Mouse (Mus musculus) retina, embryonic 14.5 days (tissue): ENCODE measurements at regions not wholly inside any gene's neighbourhood (a gene's known extent, or its start where the extent isn't known, plus 50 kb on each side); places are given as distances from the start of the nearest gene placed in this dataset.
"Not testable (repeated sequence)": the region's sequence is repeated elsewhere in the genome, so short reads cannot be mapped to it uniquely, and the experiment has no call there.

ENCODE experiments used
- DNase-seq: peaks from one replicate; pipeline ENCODE4 v3.0.0-alpha.2; 2015; ENCODE audit warnings: low spot score

GRCm38 (mm10) chr10:22556401-22556800, 88.4 kb upstream of the Slc2a12 start:
- DNase-seq = not testable (repeated sequence)

GRCm38 (mm10) chr10:22569250-22570010, 75.4 kb upstream of the Slc2a12 start:
- DNase-seq = not testable (repeated sequence)

DNA sequence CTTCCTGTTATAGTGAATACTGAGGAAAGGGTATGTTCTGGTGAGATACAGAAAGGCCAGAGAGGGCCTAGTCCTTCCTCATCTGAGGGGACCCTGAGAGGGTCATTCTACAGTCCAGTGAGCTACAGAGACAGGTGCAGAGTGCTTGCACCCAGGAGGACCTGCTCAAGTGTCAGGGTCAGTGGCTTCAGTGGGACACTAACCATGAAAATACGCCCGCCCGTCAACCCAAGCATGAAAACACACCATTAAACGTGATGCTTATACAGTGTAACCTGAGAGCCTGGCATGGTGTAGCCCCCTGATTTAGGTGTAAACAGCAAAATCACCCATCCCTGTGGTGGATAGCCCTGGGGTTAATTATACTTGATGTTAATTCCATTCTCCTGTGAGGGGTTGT, 70.8 kb upstream of the Slc2a12 start:
- DNase-seq = not testable (repeated sequence)

DNA sequence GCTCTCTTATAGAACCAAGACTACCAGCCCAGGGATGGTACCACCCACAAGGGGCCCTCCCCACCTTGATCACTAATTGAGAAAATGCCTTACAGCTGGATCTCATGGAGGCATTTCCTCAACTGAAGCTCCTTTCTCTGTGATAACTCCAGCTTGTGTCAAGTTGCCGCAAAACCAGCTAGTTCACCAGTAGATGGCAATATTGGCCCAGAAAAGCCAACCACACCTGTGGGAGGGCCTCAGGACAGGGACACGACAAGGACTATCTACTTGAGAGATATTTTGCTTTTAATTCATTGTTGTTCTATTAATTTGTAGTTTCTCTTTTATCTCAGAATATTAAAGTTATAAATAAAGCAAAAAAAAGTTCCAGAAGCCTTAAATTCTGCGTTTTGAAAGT, 65.4 kb upstream of the Slc2a12 start:
- DNase-seq = peak; percentile 47

- not testable (repeated sequence) for DNase-seq
These were observed 63.5 kb upstream of the Slc2a12 start for GRCm38 (mm10) chr10:22581300-22581699.

DNA sequence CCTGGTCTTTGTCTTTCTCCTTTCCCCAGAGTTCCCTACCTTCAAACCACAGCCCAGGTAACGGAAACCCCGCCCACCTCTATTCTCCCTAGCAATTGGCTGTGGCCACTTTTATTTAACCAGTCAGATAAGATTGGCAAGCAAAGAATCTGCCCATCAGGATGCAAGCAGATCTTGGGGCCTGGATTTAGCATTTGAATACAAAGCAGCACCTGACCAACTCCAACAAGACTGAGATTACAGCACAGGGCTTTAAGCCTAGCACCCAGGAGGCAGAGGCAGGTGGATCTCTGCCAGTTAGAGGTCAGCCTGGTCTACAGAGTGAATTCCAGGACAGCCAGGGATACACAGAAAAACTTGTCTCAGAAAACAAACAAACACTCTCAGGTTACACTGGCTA, 61.5 kb upstream of the Slc2a12 start:
- not testable (repeated sequence) for DNase-seq

DNA sequence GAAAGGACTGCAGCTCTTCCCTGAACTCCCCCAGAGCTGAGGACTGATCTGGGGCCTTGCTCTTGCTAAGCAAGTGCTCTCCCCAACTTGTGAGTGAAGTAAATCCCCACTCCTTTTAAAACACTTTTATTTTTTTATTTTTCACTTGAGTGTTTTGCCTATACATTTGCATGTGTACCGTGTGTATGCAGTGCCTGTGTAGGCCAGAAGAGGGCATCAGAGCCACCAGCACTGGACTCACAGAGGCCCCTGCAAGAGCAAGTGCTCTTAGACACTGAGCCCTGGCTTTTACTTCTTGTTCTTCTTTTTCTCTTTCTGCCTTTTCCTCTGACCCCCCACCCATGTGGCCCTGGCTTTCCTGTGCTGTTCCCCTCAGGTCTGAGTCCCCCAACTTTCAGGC, 56.2 kb upstream of the Slc2a12 start:
- DNase-seq = not testable (repeated sequence)

- DNase-seq = not testable (repeated sequence)
These were observed 53.1 kb upstream of the Slc2a12 start for GRCm38 (mm10) chr10:22591664-22592063.

GRCm38 (mm10) chr10:22592189-22592603, 52.6 kb upstream of the Slc2a12 start:
- not testable (repeated sequence) for DNase-seq

GRCm38 (mm10) chr10:22592752-22593151, 52.1 kb upstream of the Slc2a12 start:
- DNase-seq = not testable (repeated sequence)
